Mouse (Mus musculus) testis, adult 2 months (tissue): ENCODE measurements around the gene Arg1.

ENCODE experiments used
- CTCF ChIP-seq: fragments of 200-500 bp; IDR thresholded peaks from 2 replicates; pipeline ENCODE4 v1.5.1; 2012; ENCODE audit warnings: low read depth, mild to moderate bottlenecking, inconsistent platforms, low read length, moderate library complexity; ENCODE audit not compliant: control insufficient read depth, insufficient read depth, insufficient replicate concordance
- POLR2A ChIP-seq: fragments of 200-500 bp; IDR thresholded peaks from 2 replicates; pipeline ENCODE4 v1.6.1; 2012; ENCODE audit warnings: low read depth, mild to moderate bottlenecking, inconsistent platforms, low read length, moderate library complexity; ENCODE audit not compliant: control insufficient read depth

DNA sequence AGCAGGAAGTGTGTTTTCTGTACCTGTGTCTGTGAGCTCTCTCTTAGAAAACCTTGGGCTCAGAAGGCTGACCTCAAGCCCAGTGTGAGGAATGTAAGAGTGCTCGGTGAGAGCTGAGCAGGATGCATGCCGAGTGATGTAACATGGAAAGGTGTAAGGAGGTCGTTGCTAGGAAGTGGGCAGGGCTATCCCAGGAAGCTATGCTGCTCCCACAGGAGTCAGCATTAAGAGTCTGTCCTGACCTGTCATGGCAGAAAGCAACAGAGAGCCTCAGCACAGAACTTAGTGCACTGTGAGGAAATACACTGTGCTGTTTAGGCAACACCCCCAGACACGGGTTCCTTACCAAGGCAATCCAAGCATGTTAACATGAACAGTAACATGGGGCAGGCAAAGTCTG, 45.6 kb upstream of the Arg1 start:
- TF ChIP-seq POLR2A (no peak), CTCF (no peak)
